Mouse (Mus musculus) thymus, adult 2 months (tissue): ENCODE data around the gene Zbtb20.

Source experiments
- CTCF ChIP-seq: fragments of 200-500 bp; IDR thresholded peaks from 2 replicates; pipeline ENCODE4 v1.5.1; 2012; ENCODE audit warnings: mild to moderate bottlenecking, control low read depth, low read length, moderate library complexity, borderline replicate concordance; ENCODE audit not compliant: control insufficient read depth, poor library complexity, insufficient read depth; ENCODE audit errors: extremely low read depth
- POLR2A ChIP-seq: fragments of 200-500 bp; IDR thresholded peaks from 2 replicates; pipeline ENCODE4 v1.6.1; 2012; ENCODE audit warnings: mild to moderate bottlenecking, low read length, control low read depth, moderate library complexity; ENCODE audit not compliant: control insufficient read depth, poor library complexity, insufficient read depth; ENCODE audit errors: extremely low read depth

- TF ChIP-seq POLR2A (no peak), CTCF (no peak)
Measured at GRCm38 (mm10) chr16:43599707-43600106, 724.0 kb downstream of the Zbtb20 start.
